Mouse (Mus musculus): ENCODE data around the gene 2310061I04Rik. TPM values are rescaled to one million over a fixed set of nuclear protein-coding genes. Genes with fewer than 3 reads are reported as not detected.

Gene 2310061I04Rik
- total RNA-seq, 2 experiments from 2014 or later = 64.8 to 69.8 TPM

DNA sequence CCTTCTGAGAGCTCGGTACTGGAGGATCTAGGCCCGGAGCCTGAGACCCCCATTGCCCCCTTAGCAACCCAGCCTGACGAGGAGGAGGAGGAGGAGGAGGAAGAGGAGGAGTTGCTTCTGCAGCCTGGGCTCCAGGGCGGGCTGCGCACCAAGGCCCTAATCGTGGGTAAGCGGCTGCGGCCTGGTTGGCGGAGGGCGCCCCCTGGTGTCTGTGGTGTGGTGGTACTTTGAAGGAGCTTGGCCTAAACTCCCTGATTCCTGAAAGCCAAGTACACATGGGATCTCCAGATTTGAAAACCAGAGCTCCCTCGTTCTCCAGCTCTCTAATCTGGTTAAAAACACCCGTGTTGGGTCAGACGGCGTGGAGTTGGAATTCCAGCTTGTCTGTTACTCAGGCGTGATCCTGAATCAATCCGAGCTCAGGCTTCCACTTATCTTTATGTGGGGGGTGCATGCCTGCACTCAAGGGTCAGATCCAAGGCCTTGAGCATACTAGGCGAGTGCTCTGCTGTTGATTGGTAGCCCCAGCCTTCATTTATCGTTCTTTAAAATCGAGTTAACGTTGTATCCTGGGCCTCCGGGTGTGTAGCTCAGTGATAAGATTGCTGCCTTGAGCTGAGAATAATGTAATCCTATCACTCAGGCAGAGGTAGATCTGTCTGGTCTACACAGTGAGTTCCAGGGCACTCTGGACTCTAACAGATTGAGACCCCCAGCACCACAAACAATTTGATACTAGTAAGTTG is 23.3 kb downstream of the 2310061I04Rik start:
- intact Hi-C loops (cut with DNase I) = loop anchor here (1.0 to 2.0 kb wide), 2 partner anchors 38 to 135 kb away; no protein-coding TSS in a partner anchor
- DNase-seq = peak; percentile 92 to 96

GRCm38 (mm10) chr17:35870884-35871696 is 26.1 kb downstream of the 2310061I04Rik start:
- intact Hi-C loops (cut with DNase I) = no loop called here
- peak in 1 of 2 experiments; percentile 62 for DNase-seq

- intact Hi-C loops (cut with DNase I) = no loop called here
- DNase-seq = peak; percentile 77 to 81
Observed at GRCm38 (mm10) chr17:35870151-35870883, 26.9 kb downstream of the 2310061I04Rik start.

- intact Hi-C loops (cut with DNase I) = no loop called here
- DNase-seq = peak; percentile 53 to 57
Observed at GRCm38 (mm10) chr17:35869346-35870067, 27.7 kb downstream of the 2310061I04Rik start.

GRCm38 (mm10) chr17:35868961-35869345 is 28.3 kb downstream of the 2310061I04Rik start:
- intact Hi-C loops (cut with DNase I) = no loop called here
- DNase-seq = peak in 1 of 2 experiments; percentile 27

DNA sequence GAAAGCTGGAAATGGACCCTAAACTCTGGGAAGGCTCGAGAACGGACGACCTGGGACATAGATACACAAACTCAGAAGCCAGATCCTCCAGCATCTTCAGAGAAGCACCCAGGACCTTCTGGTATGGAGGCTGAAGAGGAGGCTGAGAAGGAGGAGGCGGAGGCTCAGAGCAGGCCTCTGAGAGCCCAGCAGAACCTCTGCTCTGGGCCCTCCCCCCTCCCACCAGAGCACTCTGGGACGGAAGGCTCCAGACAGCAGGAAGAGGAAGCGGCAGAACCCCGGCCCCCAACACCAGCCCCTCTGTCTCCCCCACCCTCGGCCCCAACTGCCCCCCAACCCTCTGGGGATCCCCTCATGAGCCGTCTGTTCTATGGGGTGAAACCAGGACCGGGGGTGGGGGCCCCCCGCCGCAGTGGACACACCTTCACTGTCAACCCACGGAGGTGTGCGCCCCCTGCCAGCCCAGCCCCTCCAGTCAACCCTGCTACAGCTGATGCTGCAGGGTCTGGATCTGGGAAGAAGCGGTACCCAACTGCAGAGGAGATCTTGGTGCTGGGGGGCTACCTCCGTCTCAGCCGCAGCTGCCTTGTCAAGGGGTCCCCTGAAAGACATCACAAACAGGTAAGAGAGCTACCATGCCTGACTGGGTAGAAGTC is 28.9 kb downstream of the 2310061I04Rik start:
- intact Hi-C loops (cut with DNase I) = no loop called here
- peak; percentile 41 to 43 for DNase-seq

DNA sequence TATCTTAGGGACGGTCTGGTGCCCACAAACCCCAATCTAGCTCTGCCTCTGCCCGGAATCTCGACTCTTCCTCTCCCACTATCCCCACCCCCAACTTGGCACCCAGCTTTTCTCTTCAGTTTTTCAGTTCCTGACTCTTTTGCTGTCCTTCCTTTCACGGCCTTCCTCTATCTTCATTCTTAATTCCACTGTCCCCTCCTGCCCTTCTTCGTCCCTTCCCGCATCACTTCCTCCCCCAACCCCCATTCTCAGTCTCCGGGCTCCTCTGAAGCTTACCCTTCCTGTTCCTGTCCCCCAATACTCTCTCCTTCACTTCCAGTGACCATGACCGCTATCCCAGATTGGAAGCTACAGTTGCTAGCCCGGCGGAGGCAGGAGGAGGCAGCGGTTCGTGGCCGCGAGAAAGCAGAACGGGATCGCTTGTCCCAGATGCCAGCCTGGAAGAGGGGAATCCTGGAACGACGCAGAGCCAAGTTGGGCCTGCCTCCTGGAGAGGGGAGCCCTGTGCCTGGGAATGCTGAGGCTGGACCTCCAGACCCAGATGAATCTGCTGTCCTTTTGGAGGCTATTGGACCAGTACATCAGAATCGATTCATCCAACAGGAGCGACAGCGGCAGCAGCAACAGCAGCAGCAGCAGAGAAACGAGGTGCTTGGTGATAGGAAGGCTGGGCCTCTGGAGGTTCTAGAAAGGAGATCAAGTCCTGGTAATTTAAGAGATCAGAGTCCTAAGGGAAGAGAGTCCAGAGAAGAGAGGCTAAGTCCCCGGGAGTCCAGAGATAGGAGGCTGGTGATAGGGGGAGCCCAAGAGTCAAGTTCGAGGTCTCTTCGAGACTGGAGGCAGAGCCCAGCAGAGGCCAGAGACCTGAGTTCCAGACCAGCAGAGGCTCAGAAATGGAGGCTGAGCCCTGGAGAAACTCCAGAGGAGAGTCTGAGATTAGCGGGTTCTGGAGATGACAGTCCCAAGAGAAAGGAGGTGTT is 30.0 kb downstream of the 2310061I04Rik start:
- intact Hi-C loops (cut with DNase I) = no loop called here
- peak; percentile 62 to 63 for DNase-seq

GRCm38 (mm10) chr17:35866281-35866831 is 30.9 kb downstream of the 2310061I04Rik start:
- intact Hi-C loops (cut with DNase I) = no loop called here
- DNase-seq = peak; percentile 84 to 86

- peak; percentile 85 for DNase-seq
- intact Hi-C loops (cut with DNase I) = no loop called here
Observed at GRCm38 (mm10) chr17:35865481-35866280, 31.6 kb downstream of the 2310061I04Rik start, which contains the start of gene Ppp1r18. TSS of gene Ppp1r18 (plus strand) at chr17:35865593.

GRCm38 (mm10) chr17:35864832-35865353 is 32.3 kb downstream of the 2310061I04Rik start:
- intact Hi-C loops (cut with DNase I) = no loop called here
- peak in 1 of 2 experiments; percentile 20 for DNase-seq

GRCm38 (mm10) chr17:35861198-35861857 is 35.9 kb downstream of the 2310061I04Rik start, which contains the start of gene Nrm:
TSS of gene Nrm (plus strand) at chr17:35861318.
- DNase-seq = peak; percentile 95 to 96
- intact Hi-C loops (cut with DNase I) = loop anchor here (2.0 kb wide), 1 partner anchor 17 kb away; no protein-coding TSS in a partner anchor

GRCm38 (mm10) chr17:35860831-35861197 is 36.4 kb downstream of the 2310061I04Rik start:
- DNase-seq = no peak
- intact Hi-C loops (cut with DNase I) = loop anchor here (2.0 kb wide), 1 partner anchor 16 kb away; no protein-coding TSS in a partner anchor

GRCm38 (mm10) chr17:35859835-35860234 is 37.4 kb downstream of the 2310061I04Rik start:
- intact Hi-C loops (cut with DNase I) = loop anchor here (2.0 kb wide), 1 partner anchor 15 kb away; no protein-coding TSS in a partner anchor
- DNase-seq = no peak

DNA sequence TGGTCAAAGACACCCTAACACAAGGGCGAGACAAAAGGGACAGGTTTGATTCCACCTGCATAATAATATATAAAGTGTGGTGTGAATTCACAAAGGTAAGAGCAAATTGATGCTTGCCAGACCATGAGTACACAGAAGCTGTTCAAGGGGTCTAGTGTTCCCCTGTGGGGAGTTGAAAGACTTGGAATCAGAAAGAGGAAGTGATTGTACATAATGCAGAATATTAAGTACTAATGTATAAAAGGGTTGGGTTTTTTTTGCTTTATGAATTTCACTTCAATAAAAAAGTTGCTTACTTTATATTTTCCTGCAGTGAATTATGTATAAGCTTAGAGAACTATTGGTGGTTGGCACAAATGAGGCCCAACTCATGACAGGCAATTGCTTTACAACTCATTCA is 37.9 kb downstream of the 2310061I04Rik start:
- DNase-seq = no peak
- intact Hi-C loops (cut with DNase I) = no loop called here

GRCm38 (mm10) chr17:35850974-35851373 is 46.3 kb downstream of the 2310061I04Rik start:
- DNase-seq = no peak
- intact Hi-C loops (cut with DNase I) = no loop called here

DNA sequence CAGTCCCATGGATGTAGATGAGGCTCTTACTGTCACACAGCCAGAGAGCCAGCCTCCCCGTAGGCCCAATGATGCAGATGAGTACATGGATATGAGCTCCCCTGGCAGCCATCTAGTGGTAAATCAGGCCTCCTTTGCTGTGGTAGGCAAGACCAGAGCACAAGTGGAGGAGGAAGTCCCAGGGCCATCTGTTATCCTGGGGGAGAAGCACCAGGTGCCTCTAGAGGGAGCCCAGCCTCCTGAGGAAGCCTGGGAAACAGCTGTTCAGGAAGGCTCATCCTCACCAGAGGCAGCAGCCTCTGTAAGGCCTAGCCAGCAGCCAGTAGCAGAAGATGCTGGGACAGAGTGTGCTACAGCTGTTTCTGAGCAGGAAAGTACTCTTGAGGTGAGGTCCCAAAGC is 49.1 kb downstream of the 2310061I04Rik start:
- intact Hi-C loops (cut with DNase I) = no loop called here
- DNase-seq = no peak

Measured in heart, postnatal 10 days (tissue).